Mouse (Mus musculus) induced T-regulatory cell, adult 2 months (primary cell): ENCODE measurements around the gene A930018P22Rik.

Experiments used
- DNase-seq: peaks from one replicate; pipeline ENCODE4 v3.0.0-alpha.2; 2012; ENCODE audit warnings: low read depth

The A930018P22Rik gene

GRCm38 (mm10) chr2:104119097-104119496, 3.5 kb upstream of the A930018P22Rik start:
- DNase-seq = no peak

- no peak for DNase-seq
These were observed 2.3 kb upstream of the A930018P22Rik start for GRCm38 (mm10) chr2:104120312-104120711.

DNA sequence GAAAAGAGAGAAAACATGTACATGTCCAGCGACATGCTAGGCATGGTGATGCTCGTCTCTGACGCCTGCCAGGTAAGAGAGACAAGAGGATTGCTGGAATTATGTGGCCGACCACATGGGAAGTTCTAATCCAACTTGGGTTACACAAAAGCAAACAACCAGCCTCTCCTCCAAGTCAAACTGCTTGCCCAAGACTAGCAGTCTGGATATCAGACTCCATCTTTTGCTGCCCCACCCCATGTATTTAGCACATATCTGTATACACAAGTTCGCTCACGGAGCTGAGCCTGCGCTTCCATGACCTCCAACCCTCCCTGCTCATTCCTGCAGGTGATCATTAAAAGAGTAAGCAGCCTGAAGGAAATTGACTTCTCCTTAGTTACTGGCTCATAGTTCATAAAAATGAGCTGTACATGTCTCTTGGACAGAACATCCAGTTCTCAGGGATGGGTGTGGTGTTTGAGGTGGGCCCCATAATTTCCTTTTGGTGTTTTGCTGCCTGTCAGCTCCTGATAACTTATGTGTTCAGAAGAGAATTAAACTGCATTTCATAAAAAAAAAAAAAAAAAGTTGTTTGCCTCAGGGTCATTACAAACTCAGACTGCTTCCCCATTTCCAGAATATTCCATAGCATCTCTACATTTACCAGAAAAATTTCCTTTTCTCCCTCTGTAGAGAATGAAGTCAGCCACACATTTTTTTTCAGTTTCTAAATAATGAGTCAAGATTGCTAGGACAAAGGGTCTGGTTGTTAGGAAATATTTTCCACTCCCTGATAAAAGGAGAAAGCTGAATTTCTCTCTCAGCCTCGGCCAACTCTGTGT, 676 bp upstream of the A930018P22Rik start:
- DNase-seq = no peak

DNA sequence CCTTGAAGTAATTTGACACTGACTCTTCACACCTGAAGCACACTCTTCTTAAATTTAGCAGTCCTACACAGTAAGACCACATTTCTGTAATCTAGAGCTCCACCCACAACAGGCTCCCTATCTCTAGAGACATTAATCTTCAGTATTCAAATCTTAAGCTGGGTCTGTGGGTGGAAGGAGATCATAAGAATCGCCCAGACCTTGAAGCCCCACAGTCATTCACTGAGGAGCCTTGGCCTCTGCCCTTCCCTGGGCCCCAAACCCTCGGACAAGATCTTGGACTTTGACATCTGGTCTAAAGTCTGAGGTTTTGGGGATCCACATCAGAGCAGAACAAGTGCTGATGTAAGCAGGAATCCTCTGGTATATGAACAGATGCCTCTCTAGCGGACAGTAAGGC, 971 bp downstream of the A930018P22Rik start:
- DNase-seq = peak; percentile 26

GRCm38 (mm10) chr2:104124071-104124470, 1.5 kb downstream of the A930018P22Rik start:
- no peak for DNase-seq

GRCm38 (mm10) chr2:104128803-104129531, 6.4 kb downstream of the A930018P22Rik start:
- no peak for DNase-seq

DNA sequence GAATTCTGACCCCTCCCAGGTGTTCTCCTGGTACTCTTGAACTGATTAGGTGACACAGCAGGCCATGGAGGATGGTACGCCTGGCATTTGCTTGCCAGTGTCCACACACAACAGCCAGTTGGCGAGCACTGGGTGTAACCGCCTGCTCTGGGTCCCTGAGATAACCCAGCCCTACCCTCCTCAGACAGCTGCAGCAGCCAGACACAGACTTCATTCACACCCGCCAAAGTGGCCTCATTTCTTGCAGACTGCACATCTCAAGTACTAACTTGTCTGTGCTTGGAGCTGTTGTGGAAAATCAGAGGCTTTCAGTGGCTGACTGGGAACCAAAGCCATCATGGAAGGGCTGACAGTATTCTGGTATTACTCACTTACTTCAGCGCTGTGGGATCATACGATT, 7.6 kb downstream of the A930018P22Rik start:
- DNase-seq = no peak

- DNase-seq = peak; percentile 53
These were observed 8.4 kb downstream of the A930018P22Rik start for GRCm38 (mm10) chr2:104130969-104131368.

DNA sequence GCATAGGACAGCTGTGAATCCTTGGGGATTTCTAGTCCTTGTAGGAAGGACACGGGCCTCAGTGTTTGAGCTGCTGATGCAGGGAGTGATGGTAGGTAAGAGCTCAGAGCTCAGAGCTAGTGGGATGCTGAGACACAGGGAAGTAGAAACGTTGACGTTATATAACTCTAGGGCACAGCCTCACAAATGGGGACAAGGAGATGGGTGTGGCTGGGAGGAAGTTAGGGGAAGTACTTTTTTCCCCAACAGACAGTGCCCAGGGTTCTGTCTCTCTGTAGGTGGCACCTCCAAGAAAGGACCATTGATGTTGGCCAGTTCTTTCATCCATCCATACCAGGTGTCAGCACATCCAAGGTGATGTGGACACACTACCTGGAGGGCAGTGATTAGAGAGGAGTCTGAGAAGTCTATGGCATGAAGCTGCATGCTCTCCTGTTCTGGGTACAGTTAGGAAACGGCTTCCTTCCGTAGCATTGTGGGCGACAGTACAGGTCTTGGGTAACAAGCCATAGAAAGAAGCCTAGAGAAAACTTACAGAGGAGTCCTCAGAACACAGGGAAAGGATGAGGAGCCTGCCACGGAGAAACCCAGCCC, 9.8 kb downstream of the A930018P22Rik start:
- DNase-seq = no peak

- no peak for DNase-seq
These were observed 10.7 kb downstream of the A930018P22Rik start for GRCm38 (mm10) chr2:104133042-104133810.

DNA sequence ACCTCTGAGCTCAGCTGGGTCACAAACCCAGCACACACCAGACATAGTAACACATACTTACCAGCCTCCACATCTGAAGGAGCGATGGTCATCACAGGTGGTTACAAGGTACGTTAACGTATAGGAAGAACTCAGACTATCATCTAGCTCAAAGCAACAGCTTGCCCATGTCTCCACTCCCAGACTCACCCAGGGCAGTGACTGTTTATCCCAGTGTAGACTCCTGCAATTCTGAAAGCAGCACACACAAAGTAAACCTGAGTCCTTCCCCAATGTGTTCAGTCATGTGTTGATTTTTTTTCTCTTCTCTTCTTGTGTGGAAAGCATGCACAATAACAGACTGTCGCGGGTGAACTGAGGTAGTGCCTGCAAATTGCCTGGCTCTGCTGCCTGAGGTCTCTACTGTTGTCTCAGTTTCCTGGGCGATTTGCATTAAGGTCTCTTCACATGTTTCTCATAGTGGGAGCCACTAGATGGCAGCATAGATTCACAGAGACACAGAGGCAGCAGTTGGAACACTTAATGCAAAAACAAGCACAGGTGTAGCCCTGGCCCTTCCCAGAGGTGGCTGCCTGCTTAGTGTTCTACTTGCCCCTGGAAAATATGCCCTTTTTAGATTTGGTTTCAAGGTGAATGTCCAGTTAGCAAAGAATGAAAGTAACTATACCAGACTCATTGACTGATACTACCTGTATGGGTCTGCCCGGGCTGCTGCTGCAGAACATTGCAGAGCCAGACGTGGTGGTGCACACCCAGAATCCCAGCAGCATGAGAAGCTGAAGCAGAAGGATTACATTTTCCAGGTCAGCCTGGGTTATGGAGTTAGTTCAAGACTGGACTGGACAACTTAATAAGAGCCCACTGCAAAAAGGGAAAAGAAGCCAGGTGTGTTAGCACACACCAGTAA, 11.8 kb downstream of the A930018P22Rik start:
- peak; percentile 90 for DNase-seq

GRCm38 (mm10) chr2:104135920-104136319, 13.4 kb downstream of the A930018P22Rik start:
- no peak for DNase-seq

GRCm38 (mm10) chr2:104142140-104142539, 19.6 kb downstream of the A930018P22Rik start:
- no peak for DNase-seq

- no peak for DNase-seq
These were observed 21.4 kb downstream of the A930018P22Rik start for GRCm38 (mm10) chr2:104144004-104144403.

GRCm38 (mm10) chr2:104145983-104146382, 23.4 kb downstream of the A930018P22Rik start:
- peak; percentile 73 for DNase-seq

- no peak for DNase-seq
These were observed 25.5 kb downstream of the A930018P22Rik start for GRCm38 (mm10) chr2:104147910-104148561.

GRCm38 (mm10) chr2:104150608-104151397, 28.2 kb downstream of the A930018P22Rik start:
- DNase-seq = no peak

DNA sequence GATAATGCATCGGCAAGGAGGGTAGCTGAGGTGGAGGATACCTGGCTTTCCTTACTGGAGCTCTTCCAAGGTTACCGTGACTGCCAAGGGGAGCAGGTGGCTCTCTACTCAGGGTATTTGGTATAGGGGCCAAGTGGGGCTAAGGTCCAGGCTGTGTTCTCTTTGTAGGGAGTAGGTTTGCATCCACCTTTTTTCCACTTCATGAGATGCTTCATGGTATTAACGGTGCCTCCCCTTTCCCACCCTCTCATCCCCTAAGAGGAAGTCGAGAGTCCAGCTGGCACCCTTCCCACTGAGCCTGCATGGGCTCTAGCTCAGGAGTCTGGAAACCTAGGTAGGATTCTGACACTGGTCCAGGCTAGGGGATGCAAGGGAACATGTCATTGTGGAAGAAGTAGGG, 30.8 kb downstream of the A930018P22Rik start:
- no peak for DNase-seq

GRCm38 (mm10) chr2:104153876-104154275, 31.3 kb downstream of the A930018P22Rik start:
- no peak for DNase-seq

GRCm38 (mm10) chr2:104157831-104158230, 35.3 kb downstream of the A930018P22Rik start:
- DNase-seq = no peak
